Mouse (Mus musculus) urinary bladder, postnatal 4 days (tissue): ENCODE results near the gene Rnf212b.
"Not testable (repeated sequence)": the region's sequence is repeated elsewhere in the genome, so short reads cannot be mapped to it uniquely, and the experiment has no call there.

Experiments
- DNase-seq, 2 experiments: peaks; one replicate each; pipeline ENCODE4 v3.0.0; 2021 to 2022; ENCODE audit warnings: low spot score in 2 of 2

Rnf212b gene

DNA sequence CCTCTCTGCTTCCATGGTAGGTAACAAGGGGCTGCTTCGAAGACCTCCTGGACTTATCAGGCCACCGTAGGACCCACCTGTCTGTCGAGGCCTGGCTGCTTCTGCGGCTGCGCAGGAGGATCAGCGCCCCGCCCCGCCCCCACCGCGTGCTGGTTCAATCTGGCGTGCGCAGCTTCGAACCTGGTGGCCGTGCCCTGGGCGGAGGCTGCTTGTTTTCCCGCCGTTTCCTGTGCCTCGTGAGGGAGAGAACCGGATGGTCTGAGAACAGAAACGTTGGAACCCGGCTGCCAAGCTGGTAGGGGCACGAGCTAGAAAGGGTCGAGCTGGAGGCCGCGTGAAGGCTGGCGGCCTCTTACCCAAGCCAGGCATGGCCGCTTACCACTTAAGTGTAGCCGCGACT lies at the start of gene Rnf212b:
Gene Rnf212b (plus strand): TSS at position 151 of the 400 bp plus-strand sequence.
- no peak for DNase-seq

DNA sequence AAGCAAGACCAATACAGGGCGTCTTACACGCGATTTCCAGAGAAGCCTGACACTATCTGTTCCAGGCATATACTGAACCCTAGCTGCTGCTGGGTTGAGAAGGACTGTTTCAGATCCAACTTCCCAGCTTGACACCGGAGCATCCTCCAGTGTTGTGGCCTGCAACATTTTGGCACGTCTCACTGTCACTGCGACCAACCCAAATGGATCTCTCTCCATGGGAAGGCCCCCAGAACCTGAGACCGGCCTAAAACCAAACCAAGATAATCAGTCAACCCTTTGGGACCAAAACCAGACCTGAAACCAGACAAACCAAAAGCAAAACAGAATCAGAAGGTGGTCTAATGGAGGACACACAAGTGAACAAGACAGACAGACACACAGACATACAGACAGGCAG lies 47.0 kb upstream of the Rnf212b start:
- DNase-seq, result not testable (repeated sequence)

DNA sequence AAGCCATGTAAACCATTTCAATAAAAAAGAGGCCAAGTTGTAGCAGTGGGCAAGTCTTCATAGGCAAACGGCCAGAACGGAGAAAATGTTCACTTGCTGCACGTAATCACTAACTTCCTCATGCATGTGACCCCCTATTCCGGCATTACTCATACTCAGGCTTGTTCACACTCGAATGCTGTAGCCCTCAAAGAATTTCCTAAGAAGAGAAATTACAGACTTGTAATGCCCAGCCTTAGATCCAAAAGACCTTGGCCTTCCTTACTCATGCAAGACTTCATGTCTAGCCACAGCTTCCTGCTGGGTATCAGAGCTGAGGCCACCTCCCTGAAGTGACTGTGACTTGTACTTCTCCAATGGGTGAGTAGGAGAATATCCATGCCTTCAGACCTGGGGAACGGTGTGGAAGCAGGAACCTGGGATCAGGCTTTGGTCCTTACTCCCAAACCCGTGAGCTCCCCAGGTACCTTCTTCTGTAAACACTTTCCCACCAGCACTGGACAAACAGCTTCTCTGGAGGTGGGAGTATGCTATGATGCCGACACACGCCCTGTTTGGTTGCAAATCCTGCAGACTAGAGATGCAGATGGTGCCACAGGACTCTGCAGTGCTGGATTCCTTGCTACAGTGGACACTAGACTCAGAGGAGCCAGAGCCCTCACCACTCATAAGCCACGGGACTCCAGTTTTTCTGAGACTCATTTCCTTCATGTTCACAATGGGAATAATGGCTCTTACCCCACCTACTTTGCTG lies 45.5 kb upstream of the Rnf212b start:
- DNase-seq, result no peak

DNA sequence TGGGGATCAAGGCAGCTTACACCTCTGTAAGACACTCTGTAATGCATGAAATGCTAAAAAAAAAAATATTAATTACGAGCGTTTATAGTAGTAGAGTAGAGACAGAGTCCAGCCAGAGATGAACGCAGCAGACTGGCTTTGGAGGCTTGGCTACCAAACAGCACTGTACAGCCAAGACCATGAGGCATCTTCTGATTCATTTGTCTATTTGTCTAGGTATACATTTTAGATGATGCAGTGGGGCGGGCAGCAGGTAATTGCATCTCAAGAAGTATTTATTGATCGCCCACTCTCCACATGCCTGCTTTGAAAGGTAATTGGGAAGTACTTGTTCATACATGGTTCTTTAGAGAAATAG lies 44.9 kb upstream of the Rnf212b start:
- no peak for DNase-seq

DNA sequence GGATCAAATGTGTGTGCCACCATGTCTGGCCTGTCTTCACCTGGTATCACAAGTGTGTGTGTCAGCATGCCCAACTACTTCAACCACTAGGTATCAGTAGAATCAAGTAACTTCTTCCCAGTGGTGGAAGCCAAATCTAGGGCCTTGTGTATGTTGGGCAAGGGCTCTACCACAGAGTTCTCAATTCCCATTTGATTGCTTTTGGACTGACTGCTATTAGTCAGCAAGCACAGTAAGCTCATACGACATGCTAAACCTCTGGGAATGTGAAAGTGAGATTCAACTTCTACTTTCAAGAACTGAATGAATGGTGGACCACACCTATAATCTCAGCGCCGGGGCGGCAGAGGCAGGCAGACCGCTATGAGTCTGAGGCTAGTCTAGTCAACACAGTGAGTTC lies 43.6 kb upstream of the Rnf212b start:
- DNase-seq, result no peak

DNA sequence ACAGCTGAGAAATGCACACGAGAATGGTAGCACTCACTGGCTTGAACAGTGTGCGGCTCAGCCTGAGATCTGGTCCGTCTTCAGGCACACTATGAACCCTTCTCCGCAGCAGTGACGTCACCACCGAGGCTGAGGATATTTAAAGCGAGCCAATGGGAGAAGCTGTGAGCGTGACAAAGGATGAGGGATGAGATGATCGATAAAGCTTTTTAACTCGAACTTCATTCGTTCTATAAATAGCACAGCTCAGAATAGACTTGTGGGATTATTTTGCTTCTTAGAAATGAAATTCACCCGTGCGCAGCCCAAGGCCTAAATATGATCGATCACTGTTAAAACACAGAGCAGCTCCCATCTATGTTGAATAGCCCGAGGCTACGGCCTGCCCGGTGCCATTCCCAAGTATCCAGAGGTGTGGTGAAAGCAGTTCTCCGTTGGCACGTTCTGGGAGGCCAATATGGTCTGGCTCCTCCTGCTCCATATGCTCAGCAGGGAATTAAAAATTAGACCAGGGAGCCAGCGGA lies 41.5 kb upstream of the Rnf212b start:
- DNase-seq, result no peak

DNA sequence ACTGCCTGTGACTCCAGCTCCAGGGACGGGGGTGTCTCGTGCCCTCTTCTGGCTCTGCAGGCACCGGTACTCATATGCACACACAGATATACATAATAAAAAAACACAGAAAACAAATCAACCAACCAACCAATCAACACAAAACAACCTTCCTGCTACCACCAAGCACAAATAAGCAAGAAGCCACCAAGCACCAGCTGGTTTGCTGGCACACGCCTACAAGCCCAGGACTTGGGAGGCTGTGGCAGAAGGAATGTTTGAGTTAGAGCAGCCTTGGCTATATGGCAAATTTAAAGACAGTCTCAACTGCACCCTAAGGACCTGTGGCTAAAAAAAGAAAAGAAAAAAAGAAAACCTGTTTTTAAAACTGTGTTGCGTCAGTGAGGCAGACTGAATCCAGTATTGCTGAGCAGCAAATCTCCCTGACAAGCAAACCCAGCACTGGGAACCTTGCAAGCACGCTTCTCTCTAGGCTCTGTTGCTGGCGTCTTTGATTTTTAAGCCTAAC lies 38.4 kb upstream of the Rnf212b start:
- DNase-seq, result no peak

DNA sequence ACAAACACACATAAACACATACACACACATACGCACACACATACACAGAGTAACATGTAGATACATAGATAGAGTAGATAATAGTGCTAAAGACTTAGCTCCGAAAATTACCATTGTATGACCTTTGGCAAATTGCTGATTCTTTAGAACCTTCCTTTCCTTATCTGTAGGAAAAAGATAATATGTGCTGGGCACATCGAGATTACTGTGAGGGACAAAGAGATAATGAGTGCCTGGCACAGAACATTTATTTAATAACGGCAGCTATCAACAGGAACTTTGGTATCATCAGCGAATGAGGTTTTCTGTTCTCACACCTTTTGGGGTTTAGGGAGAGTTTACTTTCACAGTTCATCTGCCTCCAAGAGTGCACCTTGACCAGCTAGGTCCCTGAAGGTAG lies 37.2 kb upstream of the Rnf212b start:
- DNase-seq, result no peak

DNA sequence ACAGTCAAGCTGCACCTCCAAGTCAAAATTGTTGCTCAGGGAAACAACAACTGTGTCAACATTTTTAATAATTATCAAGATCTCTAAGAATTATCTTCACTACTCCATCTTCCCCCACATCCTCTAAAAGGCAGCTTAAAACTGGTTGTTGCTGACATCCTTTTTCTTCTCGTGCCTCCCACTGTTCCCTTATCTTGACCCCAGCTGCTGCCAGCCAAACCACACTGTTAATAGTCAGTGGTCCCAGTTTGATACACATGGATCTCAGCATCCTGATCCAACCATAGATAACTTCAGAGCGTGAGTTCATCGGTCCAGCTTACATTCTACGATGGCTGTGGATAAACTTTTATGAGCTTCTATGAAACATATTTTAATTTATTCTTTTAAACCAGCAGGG lies 36.0 kb upstream of the Rnf212b start:
- no peak for DNase-seq

DNA sequence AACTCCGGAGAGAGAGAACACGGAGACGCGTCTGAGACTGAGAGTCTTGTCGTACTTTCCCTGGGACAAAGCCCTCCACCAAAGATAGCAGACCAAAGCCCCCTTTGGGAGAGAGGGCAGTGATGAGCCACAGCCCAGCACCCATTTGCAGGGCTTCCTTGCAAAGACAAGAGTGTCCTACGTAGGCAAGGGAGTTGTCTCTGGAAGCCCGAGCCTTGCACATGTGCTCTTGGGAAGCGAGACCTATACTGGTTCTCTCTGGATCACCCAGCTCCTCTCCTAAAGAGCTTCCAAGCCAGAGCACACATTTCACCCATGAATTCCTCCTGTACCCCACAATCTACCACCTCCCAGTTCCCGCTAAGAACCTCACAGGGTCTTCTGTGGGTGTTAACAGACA lies 33.9 kb upstream of the Rnf212b start:
- no peak for DNase-seq

DNA sequence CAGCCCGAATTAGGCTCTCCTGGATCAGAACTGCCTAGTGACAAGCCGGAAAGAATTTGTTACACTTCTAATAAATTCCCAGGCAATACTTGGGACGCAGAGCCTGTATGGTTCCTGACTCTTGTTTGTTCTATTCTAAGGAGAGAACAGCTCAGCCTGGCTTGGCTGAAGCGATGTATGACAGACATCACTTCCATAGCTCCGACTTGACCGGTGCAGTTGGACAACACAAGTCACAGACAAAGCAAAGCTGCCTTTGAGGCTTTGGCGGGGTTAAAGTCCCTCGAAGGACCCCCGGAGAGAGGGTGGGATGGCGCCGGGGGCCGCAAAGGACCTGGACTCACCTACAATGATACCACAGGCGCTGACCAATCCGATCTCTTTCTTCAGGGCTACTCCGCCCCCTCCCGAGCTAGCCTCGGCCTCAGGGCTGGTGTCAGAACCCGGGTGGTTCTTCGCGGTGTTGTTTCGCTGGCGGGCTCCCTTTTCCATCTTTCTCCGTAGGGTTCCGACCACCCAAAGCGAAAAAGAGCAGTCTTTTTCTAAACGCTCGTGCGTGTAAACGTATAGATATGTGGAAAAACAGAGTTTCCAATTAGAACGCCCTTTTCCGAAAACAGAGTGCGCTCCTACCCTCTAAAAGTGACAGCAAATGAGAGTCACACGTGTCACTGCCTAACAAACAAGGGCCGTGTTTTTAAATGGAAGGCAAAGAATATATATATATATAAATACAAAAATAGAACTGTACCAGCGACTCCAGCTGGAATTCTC lies 32.9 kb upstream of the Rnf212b start:
- DNase-seq, result peak in 1 of 2 experiments; percentile 35

DNA sequence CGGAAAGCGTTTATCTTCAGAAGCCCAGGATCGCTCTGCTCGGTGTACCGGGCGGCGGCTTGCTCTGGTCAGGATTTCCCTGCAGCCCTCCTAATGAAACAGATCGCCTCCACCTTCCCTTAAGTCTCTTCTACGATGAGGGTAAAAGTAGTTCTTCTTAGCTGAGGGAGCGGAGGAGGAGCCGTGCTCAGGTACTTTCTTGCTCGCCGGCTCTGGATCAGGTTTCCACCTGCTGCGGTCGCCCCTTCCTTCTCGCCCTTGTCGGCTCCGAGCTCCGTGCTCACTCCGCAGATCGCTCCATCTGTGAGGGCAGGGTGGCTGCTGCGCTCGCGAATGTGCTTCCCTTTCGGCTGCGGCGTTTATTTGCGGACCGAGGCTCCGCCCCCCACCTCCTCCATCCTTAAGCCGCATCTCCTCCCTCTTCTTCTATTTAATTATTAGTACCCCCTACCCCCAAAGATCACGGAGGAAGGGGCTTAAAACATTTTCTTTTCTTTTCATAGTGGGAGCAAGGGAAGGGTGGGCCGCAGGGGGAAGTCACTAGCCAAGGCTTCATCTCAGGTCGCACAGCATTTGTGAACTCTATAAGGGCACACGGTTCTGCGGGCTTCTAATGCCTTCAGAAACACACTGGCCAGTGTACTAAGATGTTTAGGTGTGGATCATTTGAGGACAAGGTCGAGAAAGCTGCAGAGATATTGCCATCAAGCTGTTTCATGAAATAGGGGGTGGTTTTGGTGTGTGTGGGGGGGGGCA lies 32.2 kb upstream of the Rnf212b start, which contains the start of gene Slc7a8:
Gene Slc7a8 (minus strand): TSS at position 337 of the 756 bp plus-strand sequence.
- peak; percentile 50 to 67 for DNase-seq

DNA sequence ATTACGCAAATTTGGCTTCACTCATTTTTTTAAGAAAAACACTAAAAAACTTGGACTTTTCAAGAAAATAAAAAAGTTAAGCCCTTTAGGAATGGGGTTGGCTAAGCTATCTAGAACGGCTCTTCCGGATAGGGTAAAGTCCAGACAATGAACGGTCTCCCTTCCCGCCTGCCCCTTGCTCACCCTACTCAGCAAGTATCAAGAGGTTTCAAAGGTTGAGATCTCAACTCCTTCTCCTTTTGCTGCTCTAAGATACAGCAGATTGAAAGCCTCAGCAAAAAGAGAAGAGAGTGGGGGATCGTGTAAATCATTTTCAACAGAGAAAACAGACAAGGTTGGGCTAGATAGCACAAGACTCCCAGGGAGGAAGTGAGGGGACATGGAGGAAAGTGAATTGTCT lies 31.0 kb upstream of the Rnf212b start:
- DNase-seq, result no peak

DNA sequence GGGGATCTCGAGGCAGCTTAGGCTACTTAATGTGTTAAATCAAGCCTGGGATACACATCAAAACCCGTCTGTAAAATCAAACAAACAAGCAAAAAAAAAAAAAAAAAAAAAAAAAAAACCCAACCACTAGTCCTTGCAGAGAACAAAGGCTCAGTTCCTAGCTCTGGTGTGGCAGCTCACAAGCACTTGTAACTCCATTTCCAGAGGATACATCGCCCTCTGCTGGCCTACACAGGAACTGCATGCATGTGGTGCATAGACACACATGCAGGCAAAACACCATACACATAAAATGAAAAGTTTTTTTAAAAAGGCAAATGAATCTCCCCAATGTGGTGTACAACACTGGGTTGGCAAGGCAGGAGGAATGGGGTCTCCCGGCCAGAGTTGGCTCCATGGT lies 28.0 kb upstream of the Rnf212b start:
- DNase-seq, result peak; percentile 42 to 83

DNA sequence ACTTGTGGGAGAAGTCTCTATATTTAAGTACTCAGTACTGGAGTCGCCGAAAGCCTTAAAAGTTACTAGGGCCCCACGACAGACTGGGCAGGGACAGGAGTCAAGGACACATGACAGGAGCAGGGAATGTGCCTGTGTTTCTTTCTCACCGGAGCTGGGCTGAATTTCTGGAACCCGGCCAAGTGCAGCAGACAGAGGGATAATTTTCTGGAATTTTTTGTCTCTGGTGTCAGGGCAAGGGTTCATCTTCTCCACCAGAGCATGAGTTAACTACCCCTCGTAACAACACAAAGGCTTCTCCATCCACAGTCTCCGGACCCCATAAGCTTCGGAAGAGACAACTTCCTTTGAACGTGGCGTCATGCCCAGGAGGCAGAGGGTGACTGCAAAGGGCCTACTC lies 27.5 kb upstream of the Rnf212b start:
- peak; percentile 30 to 71 for DNase-seq

DNA sequence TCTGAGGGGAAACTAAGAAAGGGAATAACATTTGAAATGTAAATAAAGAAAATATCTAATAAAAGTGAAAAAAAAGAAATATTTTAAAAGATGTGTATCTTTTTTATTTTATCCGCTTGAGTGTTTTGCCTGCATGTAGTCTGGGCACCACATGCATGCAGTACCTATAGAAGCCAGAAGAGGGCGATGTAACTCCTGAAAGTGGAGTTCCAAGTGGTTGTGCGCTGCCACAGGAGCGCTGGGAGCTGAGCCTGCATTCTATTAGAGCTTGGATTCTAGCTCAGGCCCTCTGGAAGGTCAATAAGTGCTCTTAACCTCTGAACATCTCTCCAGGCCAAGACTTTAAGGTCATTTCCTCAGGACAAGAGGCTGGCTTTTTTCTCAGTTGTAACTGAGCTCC lies 26.7 kb upstream of the Rnf212b start:
- no peak for DNase-seq

DNA sequence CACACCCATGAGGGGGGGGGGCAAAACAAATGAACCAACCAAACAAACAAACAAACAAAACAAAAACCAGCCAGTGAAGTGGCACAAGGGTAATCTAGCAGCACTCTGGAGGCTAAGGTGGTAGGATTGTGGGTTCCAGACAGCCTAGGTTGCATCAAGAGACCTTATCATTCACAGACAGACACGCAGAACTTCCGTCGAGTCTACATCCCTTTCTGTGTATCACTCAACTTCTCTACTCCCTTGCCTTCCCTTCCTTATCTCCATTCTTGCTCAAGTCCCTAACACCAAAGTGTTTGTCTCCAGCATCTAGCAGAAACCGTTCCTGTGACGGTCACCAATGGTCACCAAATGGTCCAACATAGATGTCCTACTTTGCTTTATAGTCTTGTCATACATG lies 25.7 kb upstream of the Rnf212b start:
- DNase-seq, result no peak

DNA sequence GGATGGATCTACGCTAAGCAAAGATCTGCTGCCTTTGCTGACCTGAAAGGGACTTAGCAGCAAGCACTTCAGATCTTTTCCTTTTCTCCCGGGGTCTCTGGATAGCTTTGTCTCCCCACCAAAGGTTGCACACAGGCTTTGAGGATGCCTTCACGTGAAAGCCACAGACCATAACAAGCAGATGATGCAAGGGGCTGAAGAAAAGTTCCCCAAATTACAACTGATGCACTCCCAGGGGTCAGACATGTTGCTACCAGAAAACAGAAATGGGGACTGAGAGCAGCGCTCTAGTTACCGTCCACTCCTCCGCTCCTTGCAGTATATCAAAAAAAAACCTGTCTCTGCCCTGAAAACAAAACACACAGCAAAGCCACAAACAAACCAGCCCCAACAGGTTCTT lies 21.8 kb upstream of the Rnf212b start:
- DNase-seq, result no peak

DNA sequence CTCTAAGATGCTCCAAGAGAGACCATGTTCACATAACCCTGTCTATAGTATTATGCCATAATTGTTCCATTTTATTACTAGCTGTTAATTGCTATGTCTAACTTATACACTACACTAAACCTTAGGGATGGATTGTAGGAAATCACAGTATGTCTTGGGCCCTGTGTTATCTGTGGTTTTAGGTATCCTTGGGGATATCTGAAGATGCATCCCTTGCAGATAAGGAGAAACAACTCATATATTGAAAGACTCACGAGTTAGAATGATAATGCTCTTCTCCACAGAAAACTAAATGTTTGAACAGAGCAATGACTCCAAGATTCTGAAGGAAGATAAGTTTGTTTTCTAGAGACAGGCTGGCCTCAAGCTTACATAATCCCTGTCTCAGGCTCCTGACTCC lies 20.6 kb upstream of the Rnf212b start:
- no peak for DNase-seq

DNA sequence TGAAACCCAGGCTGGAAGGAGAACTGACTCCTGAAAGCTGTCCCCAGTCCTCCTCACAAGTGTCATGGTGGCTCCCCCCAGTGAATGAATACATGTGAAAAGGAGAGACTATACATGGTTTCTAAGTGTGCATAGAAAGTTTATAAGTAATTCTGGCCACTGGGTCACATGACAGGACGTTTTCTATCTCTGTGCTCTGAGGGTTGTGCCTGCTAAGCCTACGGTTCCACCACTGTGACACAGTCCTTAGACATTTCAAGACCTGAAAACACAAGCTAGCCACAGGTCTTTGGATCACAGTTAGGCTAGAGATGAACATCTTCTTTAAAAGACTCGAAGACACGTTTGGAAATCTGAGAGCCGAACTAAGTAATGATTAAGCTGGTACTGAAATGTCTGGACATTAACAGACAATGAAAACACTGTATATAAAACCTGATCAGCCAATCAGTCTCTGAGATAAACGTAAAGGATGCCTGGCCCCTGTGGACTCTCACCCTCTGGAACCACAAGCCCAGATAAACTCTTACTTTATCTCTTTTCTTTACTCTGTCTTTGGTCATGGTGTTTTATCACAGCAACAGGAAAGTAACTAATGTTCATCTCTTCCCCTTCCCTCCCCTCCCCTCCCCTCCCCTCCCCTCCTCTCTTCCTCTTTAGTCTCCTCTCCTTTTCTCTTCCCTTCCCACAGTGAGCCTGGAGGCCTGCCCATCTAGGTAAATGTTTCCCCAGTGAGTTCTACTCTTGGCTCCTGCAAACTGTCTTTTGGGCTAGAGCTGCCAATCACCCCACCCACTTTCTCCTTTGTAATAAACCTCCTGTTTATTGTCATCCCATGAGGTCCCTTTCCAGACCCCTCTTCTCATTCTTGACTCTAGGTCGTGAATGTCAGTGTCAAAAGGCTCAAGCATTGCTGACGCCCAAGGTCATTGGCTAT lies 19.8 kb upstream of the Rnf212b start:
- no peak for DNase-seq

DNA sequence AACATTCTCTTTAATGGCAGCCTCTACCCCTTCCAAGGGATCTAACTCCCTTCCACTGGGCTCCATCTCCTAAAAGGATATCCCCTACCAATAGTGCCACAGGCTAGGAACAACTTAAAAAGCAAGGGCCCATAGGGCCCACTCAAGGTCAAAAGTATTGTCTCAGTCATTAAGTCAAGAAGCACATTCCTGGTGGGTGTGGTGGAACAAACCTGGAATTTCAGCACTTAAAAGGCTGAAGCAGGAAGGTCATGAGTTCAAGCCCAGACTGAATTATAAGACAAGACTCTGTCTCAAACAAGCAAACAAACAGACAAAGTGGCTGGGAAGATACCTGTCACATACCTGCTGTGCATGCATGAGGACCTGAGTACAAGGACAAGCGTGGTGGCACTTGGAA lies 18.0 kb upstream of the Rnf212b start:
- DNase-seq, result no peak
